Mouse (Mus musculus) limb, embryonic 12.5 days (tissue): ENCODE measurements around the gene Fra10ac1. TPM values are rescaled to one million over a fixed set of nuclear protein-coding genes. Genes with fewer than 3 reads are reported as not detected.

ENCODE experiments used
- ATAC-seq: fragments of 200-750 bp; cut with Nextera tagmentation; 2 replicates; pipeline ENCODE4 v1.8.0; 2017; ENCODE audit warnings: low read depth, moderate TSS enrichment; ENCODE audit not compliant: insufficient number of reproducible peaks, insufficient read depth, low FRiP score, low TSS enrichment
- H3K27ac ChIP-seq: fragments of 300-500 bp; sonication (generic); 2 replicates; pipeline ENCODE4 v1.5.1; 2016; ENCODE audit warnings: mild to moderate bottlenecking, moderate library complexity
- H3K27me3 ChIP-seq: fragments of 300-500 bp; sonication (generic); 2 replicates; pipeline ENCODE4 v1.6.1; 2016; ENCODE audit warnings: mild to moderate bottlenecking, moderate library complexity
- H3K36me3 ChIP-seq: fragments of 300-500 bp; sonication (generic); 2 replicates; pipeline ENCODE4 v1.6.1; 2016; ENCODE audit warnings: mild to moderate bottlenecking, moderate library complexity
- H3K4me1 ChIP-seq: fragments of 300-500 bp; sonication (generic); replicated peaks from 2 replicates; pipeline ENCODE4 v1.6.1; 2016
- H3K4me2 ChIP-seq: fragments of 300-500 bp; sonication (generic); 2 replicates; pipeline ENCODE4 v1.6.1; 2016; ENCODE audit warnings: mild to moderate bottlenecking, moderate library complexity
- H3K4me3 ChIP-seq: fragments of 300-500 bp; sonication (generic); replicated peaks from 2 replicates; pipeline ENCODE4 v1.5.1; 2016; ENCODE audit warnings: mild to moderate bottlenecking
- H3K9ac ChIP-seq: fragments of 300-500 bp; sonication (generic); replicated peaks from 2 replicates; pipeline ENCODE4 v1.6.1; 2016; ENCODE audit warnings: mild to moderate bottlenecking, moderate library complexity
- H3K9me3 ChIP-seq: fragments of 300-500 bp; sonication (generic); 2 replicates; pipeline ENCODE4 v1.6.1; 2016; ENCODE audit warnings: mild to moderate bottlenecking, moderate library complexity
- WGBS: fragments of 180-500 bp; shearing (Covaris S2); methylation state at CpG from one replicate; pipeline ENCODE4 v1.1.7; 2016; 5-methylcytosine and 5-hydroxymethylcytosine counted together
- polyA plus RNA-seq: library from polyadenylated mRNA; unstranded; fragments of >200 nt; fragmentation: Nextera tagmentation; extraction: Ambion mirVana; gene quantifications from 2 replicates; pipeline ENCODE4 v1.2.1, GENCODE M21; 2016

Gene Fra10ac1
- polyA plus RNA-seq, 1 experiment from 2014 or later: 48.3 TPM

- Histone ChIP-seq H3K36me3 (no peaks in the 10 kb centered on the region), H3K9me3 (no peaks in the 10 kb centered on the region), H3K27me3 (no peaks in the 10 kb centered on the region), H3K4me1 (0 out of 2 replicates have a peak, but pooled peaks cover 5% of the 10 kb centered on the region), H3K4me3 (no peak overlapping the region), H3K27ac (no peak overlapping the region), H3K9ac (no peak overlapping the region), H3K4me2 (no peak overlapping the region)
- no peak for ATAC-seq
- 62% methylated on average over 6 of the region's 6 CpGs for WGBS
Observed at GRCm38 (mm10) chr19:38253796-38254195, 29.8 kb upstream of the Fra10ac1 start.

DNA sequence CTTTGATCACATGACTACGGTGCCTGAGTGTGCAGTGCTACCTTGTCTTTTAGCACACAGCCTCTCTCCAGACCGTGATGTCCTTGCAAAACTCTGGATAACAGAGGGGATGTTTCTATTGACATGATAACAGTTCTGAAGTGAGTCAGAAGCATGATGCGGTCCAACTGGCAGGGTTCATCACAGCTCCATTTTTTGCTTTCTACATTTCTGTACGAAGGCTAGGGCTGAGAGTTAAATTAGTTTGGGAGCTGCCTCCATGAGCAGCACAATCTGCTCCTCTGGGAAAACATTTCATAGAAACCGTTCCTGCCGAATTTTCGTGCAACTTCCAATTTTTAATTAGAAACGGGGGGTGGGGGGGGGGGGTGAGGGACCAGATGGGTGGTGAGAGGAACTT is 25.7 kb upstream of the Fra10ac1 start:
- no peak for ATAC-seq
- Histone ChIP-seq H3K4me3 (no peak overlapping the region), H3K4me2 (no peak overlapping the region), H3K36me3 (no peaks in the 10 kb centered on the region), H3K27me3 (no peaks in the 10 kb centered on the region), H3K4me1 (peaks cover 26% of the 10 kb centered on the region), H3K9me3 (no peaks in the 10 kb centered on the region), H3K9ac (no peak overlapping the region), H3K27ac (no peak overlapping the region)
- 87% methylated on average over 8 of the region's 8 CpGs for WGBS

DNA sequence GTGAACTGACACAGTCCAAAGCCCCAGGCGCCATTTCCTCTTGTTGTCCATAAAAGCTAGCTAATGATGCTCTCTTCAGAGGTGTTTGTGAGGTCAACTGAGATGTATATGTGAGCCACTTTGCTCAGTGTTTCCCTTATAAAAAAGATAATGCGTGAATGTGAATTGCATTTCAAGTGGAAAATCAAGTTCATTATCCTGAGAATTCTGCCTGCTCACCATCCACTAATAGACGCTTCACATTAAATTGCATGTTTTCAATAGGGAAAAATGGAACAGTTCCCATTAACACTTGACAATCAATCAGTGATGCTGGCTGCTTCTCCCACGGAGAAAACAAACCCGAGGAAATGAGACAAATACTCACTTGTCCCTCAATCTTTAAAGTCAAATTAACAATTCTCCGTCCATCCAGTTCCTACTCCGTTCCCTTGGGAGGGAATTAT is 22.2 kb upstream of the Fra10ac1 start:
- 68% methylated on average over 7 of the region's 7 CpGs for WGBS
- Histone ChIP-seq H3K27ac (no peak overlapping the region), H3K36me3 (no peaks in the 10 kb centered on the region), H3K4me1 (peaks cover 28% of the 10 kb centered on the region), H3K4me2 (no peak overlapping the region), H3K27me3 (no peaks in the 10 kb centered on the region), H3K4me3 (no peak overlapping the region), H3K9ac (no peak overlapping the region), H3K9me3 (no peaks in the 10 kb centered on the region)
- no peak for ATAC-seq

DNA sequence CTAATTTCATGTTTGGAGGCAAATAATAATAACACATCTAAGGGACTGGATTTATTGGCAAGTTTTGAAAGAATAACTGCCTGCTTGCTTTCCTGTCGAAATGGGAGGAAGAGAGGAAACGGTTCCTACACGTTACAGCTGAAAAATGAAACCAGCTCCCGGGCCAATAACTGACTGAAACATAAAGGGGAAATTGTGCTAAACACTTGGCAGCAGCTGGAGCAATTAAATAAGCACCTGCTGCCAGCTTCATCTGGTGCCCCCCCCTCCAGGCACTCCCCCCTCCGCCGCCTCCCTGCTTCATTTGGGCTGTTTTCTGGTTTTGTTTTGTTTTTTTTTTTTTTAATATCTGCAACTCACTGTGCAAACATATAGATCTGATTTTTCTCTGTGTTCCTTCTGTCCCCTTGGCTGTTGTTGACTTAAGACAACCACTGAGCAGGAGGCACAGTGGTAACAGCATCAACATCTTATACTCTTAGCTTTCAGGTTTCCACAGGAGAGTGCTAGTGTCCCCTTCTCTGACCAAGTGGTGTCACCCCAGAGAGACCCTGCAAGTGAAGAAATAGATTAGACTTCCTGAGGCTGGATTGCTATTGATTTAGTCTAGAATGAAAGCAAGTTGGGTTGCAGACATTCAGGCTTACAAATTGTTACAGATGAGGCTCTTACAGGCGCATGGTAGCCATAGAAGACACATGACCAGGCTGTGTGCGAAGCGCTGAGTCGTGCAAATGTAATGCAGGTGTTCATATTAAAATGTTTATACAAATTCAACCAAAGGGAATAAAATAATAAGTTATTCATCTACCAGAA is 21.6 kb upstream of the Fra10ac1 start:
- H3K36me3 ChIP-seq: no peaks in the 10 kb centered on the region
- peak overlapping the region; percentile 64; the same call in 1 of the 2 replicates for H3K27ac ChIP-seq
- no peak overlapping the region for H3K4me3 ChIP-seq
- no peak for ATAC-seq
- peaks cover 24% of the 10 kb centered on the region for H3K4me1 ChIP-seq
- no peaks in the 10 kb centered on the region for H3K9me3 ChIP-seq
- H3K4me2 ChIP-seq: peak overlapping the region; percentile 15
- H3K27me3 ChIP-seq: no peaks in the 10 kb centered on the region
- WGBS: 32% methylated on average over 10 of the region's 10 CpGs
- H3K9ac ChIP-seq: no peak overlapping the region

DNA sequence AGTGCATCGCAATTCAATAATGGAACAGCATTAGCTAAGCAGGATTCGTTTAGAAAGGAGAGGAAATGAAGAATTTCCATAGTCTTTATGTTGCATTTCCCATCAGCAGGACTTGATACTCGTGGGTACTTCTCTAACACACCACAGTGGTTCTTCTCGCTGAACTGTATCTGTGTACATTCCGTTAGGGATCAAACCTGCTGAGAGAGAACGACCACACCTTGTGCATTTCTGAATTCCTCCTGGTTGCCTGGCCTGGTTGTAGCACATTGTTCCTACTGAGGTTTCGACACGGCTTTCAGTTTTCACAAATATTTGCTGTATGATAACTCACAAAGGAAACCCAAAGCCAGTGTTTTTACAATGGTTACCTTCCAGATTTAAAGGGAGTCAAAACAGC is 20.8 kb upstream of the Fra10ac1 start:
- peak overlapping the region; percentile 15; the same call in 1 of the 2 replicates for H3K4me2 ChIP-seq

DNA sequence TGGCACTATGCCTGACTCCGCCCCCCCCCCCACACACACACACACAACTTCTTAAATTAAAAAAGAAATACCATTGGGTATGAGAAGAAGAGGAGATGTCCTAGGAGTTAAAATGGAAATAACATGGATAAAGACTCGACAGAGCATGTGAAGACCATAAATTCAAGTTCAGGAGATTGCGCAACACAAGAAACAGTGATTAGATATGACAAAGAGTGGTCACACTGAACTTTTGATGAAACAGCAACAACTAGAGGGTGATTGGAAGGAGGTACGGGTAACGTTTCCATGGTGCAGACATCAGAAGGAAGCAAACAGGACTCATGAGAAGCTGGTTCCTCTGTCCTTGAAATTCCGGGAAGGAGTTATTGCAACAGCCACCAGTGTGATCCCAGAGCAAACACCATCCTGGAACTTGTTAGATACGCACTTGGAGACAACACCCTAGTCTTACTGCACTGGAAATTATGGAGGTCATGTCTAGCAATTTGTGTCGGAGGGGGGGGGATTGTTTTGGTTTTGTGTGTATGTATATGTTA is 18.4 kb upstream of the Fra10ac1 start:
- Histone ChIP-seq H3K27ac (no peak overlapping the region), H3K4me2 (no peak overlapping the region), H3K4me3 (no peak overlapping the region), H3K4me1 (peaks cover 27% of the 10 kb centered on the region), H3K9ac (no peak overlapping the region), H3K9me3 (no peaks in the 10 kb centered on the region), H3K27me3 (no peaks in the 10 kb centered on the region), H3K36me3 (no peaks in the 10 kb centered on the region)
- 86% methylated on average over 8 of the region's 8 CpGs for WGBS
- no peak for ATAC-seq

More for the DNA sequence above, 20.8 kb upstream of the Fra10ac1 start:
- Histone ChIP-seq H3K36me3 (no peaks in the 10 kb centered on the region), H3K4me1 (peaks cover 24% of the 10 kb centered on the region), H3K9me3 (no peaks in the 10 kb centered on the region), H3K27ac (peak overlapping the region; percentile 64; the same call in 1 of the 2 replicates), H3K4me3 (no peak overlapping the region), H3K9ac (no peak overlapping the region), H3K27me3 (no peaks in the 10 kb centered on the region)
- no peak for ATAC-seq
- WGBS: 72% methylated on average over 8 of the region's 8 CpGs

GRCm38 (mm10) chr19:38238213-38238951 is 14.4 kb upstream of the Fra10ac1 start:
- no peak overlapping the region for H3K27ac ChIP-seq
- no peak for ATAC-seq
- WGBS: 64% methylated on average over 12 of the region's 12 CpGs

GRCm38 (mm10) chr19:38237834-38238212 is 13.9 kb upstream of the Fra10ac1 start:
- no peaks in the 10 kb centered on the region for H3K9me3 ChIP-seq
- H3K4me2 ChIP-seq: no peak overlapping the region
- no peak overlapping the region for H3K4me3 ChIP-seq
- H3K9ac ChIP-seq: no peak overlapping the region
- H3K27ac ChIP-seq: no peak overlapping the region
- H3K27me3 ChIP-seq: no peaks in the 10 kb centered on the region
- peaks cover 4% of the 10 kb centered on the region; the same call in 1 of the 2 replicates for H3K4me1 ChIP-seq
- no peak for ATAC-seq
- WGBS: 37% methylated on average over 3 of the region's 3 CpGs
- H3K36me3 ChIP-seq: no peaks in the 10 kb centered on the region

More at GRCm38 (mm10) chr19:38238213-38238951, 14.4 kb upstream of the Fra10ac1 start:
- no peaks in the 10 kb centered on the region for H3K36me3 ChIP-seq
- no peaks in the 10 kb centered on the region for H3K27me3 ChIP-seq
- H3K9me3 ChIP-seq: no peaks in the 10 kb centered on the region
- no peak overlapping the region for H3K9ac ChIP-seq
- H3K4me3 ChIP-seq: no peak overlapping the region
- H3K4me2 ChIP-seq: no peak overlapping the region
- peaks cover 4% of the 10 kb centered on the region; the same call in 1 of the 2 replicates for H3K4me1 ChIP-seq

DNA sequence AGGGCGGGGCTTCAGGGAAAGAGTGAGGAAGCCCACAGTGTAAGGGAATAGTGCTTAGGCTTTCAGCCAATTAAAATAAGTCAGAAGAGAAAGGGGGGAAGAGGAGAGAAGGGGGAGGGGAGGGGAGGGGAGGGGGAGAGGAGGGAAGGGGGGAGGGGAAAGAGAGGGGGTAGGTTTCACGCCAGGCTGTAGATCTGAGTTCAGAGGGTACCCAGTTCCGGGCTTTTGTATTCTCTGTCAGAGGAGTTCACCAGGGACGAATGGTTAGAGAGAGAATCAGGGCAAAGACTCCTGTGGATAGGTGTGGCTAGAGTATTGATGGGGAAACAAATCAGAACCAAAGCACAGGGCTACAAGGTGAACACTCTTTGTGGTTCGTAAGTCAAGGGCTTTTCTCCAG is 12.6 kb upstream of the Fra10ac1 start:
- Histone ChIP-seq H3K27ac (no peak overlapping the region), H3K36me3 (no peaks in the 10 kb centered on the region)
- WGBS: 62% methylated on average over 5 of the region's 5 CpGs

GRCm38 (mm10) chr19:38232516-38232915 is 8.6 kb upstream of the Fra10ac1 start:
- ATAC-seq: no peak
- Histone ChIP-seq H3K36me3 (no peaks in the 10 kb centered on the region), H3K27ac (no peak overlapping the region), H3K9ac (no peak overlapping the region), H3K27me3 (no peaks in the 10 kb centered on the region), H3K9me3 (peaks cover 9% of the 10 kb centered on the region), H3K4me1 (peaks cover 3% of the 10 kb centered on the region; the same call in 1 of the 2 replicates), H3K4me3 (no peak overlapping the region), H3K4me2 (no peak overlapping the region)
- 7% methylated on average over 4 of the region's 4 CpGs for WGBS

More for the DNA sequence above, 12.6 kb upstream of the Fra10ac1 start:
- no peak for ATAC-seq
- H3K9ac ChIP-seq: no peak overlapping the region
- H3K4me3 ChIP-seq: no peak overlapping the region
- H3K9me3 ChIP-seq: no peaks in the 10 kb centered on the region
- no peaks in the 10 kb centered on the region for H3K27me3 ChIP-seq
- no peak overlapping the region for H3K4me2 ChIP-seq
- peaks cover 4% of the 10 kb centered on the region; the same call in 1 of the 2 replicates for H3K4me1 ChIP-seq

DNA sequence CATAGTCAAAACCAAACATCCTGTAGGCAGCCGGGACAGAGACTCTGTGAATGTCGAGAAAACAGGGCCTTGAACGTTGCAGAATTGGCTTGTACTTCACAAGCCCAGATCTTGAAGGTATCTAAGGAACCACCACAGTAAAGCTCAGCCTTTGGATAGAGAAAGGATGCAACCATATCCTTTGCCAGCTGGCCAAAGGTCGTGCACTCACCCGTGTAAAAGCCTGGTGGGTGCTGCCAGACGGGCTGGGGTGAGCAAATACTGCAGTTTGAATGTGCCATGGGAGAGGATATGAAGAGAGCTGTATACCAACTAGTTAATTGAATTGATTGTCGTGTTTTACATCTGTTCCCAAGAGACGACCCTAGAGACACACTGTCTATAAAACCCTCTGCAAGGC is 8.1 kb upstream of the Fra10ac1 start:
- Histone ChIP-seq H3K9ac (no peak overlapping the region), H3K4me2 (no peak overlapping the region), H3K4me1 (no peaks in the 10 kb centered on the region; the same call in 1 of the 2 replicates), H3K36me3 (no peaks in the 10 kb centered on the region), H3K27ac (no peak overlapping the region), H3K27me3 (no peaks in the 10 kb centered on the region), H3K4me3 (no peak overlapping the region), H3K9me3 (peaks cover 9% of the 10 kb centered on the region)
- ATAC-seq: no peak
- WGBS: 26% methylated on average over 8 of the region's 8 CpGs
